In the genomic region with DNA sequence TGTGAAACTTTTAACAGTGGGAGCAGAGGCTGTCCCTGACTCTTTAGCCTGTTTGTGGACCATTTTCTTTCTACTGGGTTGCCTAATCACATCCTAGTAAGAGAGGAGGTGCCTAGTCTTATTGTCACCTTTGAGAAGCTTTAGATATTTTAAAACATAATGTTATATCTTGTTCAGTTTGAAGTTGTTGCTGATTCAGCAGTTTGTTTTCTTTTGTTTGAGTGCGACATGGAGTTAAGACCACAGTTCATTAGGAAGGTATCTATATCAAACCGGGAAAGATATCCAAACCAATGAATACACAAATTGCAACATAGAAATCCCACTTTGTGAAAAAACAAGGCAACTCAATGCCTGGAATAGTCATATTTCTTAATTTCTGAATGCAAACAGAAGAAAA, we compare ENCODE assay signal across 16 mouse cellular contexts.
"Had no signal": no experiment of that assay in that cellular context is flagged by ENCODE, and none has a peak within 500 bp of the region (broad histone marks: within the 10 kb centered on the region; RNA-seq: fewer than 3 reads in every experiment).

No protein-coding gene starts in this region.

- H3K4me2 ChIP-seq: neural tube, embryonic 13.5 days; neural tube, embryonic 15.5 days; stomach, embryonic 15.5 days had no signal

- H3K27me3 ChIP-seq: neural tube, embryonic 13.5 days; neural tube, embryonic 15.5 days; stomach, embryonic 15.5 days had no signal

- H3K9me3 ChIP-seq: neural tube, embryonic 13.5 days; neural tube, embryonic 15.5 days; stomach, embryonic 15.5 days had no signal

- DNase-seq: retina, postnatal 1 day; right cerebral cortex, adult 18-20 months; right cerebral cortex, postnatal 14 days; right cerebral cortex, postnatal 25 days; right cerebral cortex, postnatal 4 days; spleen, adult 18-20 months; thymus, adult 18-20 months; thymus, adult 2 months; thymus, postnatal 14 days; thymus, postnatal 25 days; thymus, postnatal 36 days; thymus, postnatal 4 days had no signal

- H3K9ac ChIP-seq: neural tube, embryonic 13.5 days; neural tube, embryonic 15.5 days; stomach, embryonic 15.5 days had no signal

- H3K4me1 ChIP-seq: neural tube, embryonic 13.5 days; neural tube, embryonic 15.5 days; stomach, embryonic 15.5 days had no signal

- H3K4me3 ChIP-seq: neural tube, embryonic 13.5 days; neural tube, embryonic 15.5 days; stomach, embryonic 15.5 days had no signal

- H3K27ac ChIP-seq: neural tube, embryonic 13.5 days; neural tube, embryonic 15.5 days; stomach, embryonic 15.5 days; stomach, postnatal 0 days had no signal

- H3K36me3 ChIP-seq: neural tube, embryonic 13.5 days; neural tube, embryonic 15.5 days; stomach, embryonic 15.5 days had no signal
